Mouse (Mus musculus): ENCODE data around the gene Clp1.
A peak's percentile ranks its signal among the peaks of the same experiment; 100 is the strongest.

Gene Clp1

GRCm38 (mm10) chr2:84727172-84727858 is at the start of gene Clp1:
Gene Clp1, minus strand, starts transcription at chr2:84727350.
- DNase-seq (ENCODE audit: low spot score) = peak; percentile 98

GRCm38 (mm10) chr2:84775665-84776064 is 48.5 kb upstream of the Clp1 start:
- DNase-seq (ENCODE audit: low spot score) = no peak

- no peak for DNase-seq (ENCODE audit: low spot score)
Observed at GRCm38 (mm10) chr2:84775241-84775640, 48.1 kb upstream of the Clp1 start, which contains the start of gene Serping1. Gene Serping1, minus strand, starts transcription at chr2:84775444.

- DNase-seq (ENCODE audit: low spot score) = no peak
Observed at GRCm38 (mm10) chr2:84774751-84775150, 47.6 kb upstream of the Clp1 start.

- no peak for DNase-seq (ENCODE audit: low spot score)
Observed at GRCm38 (mm10) chr2:84773195-84773594, 46.0 kb upstream of the Clp1 start.

GRCm38 (mm10) chr2:84772454-84772853 is 45.3 kb upstream of the Clp1 start:
- peak; percentile 16 for DNase-seq (ENCODE audit: low spot score)

GRCm38 (mm10) chr2:84770501-84770900 is 43.4 kb upstream of the Clp1 start:
- no peak for DNase-seq (ENCODE audit: low spot score)

- no peak for DNase-seq (ENCODE audit: low spot score)
Observed at GRCm38 (mm10) chr2:84762818-84763217, 35.7 kb upstream of the Clp1 start.

GRCm38 (mm10) chr2:84762295-84762694 is 35.1 kb upstream of the Clp1 start:
- DNase-seq (ENCODE audit: low spot score) = no peak

GRCm38 (mm10) chr2:84761840-84762239 is 34.7 kb upstream of the Clp1 start:
- no peak for DNase-seq (ENCODE audit: low spot score)

GRCm38 (mm10) chr2:84761309-84761708 is 34.2 kb upstream of the Clp1 start:
- no peak for DNase-seq (ENCODE audit: low spot score)

GRCm38 (mm10) chr2:84760777-84761176 is 33.6 kb upstream of the Clp1 start:
- DNase-seq (ENCODE audit: low spot score) = no peak

- DNase-seq (ENCODE audit: low spot score) = peak; percentile 77
Observed at GRCm38 (mm10) chr2:84758542-84759127, 31.5 kb upstream of the Clp1 start.

GRCm38 (mm10) chr2:84757026-84757682 is 30.0 kb upstream of the Clp1 start:
- no peak for DNase-seq (ENCODE audit: low spot score)

GRCm38 (mm10) chr2:84756245-84756644 is 29.1 kb upstream of the Clp1 start:
- no peak for DNase-seq (ENCODE audit: low spot score)

- no peak for DNase-seq (ENCODE audit: low spot score)
Observed at GRCm38 (mm10) chr2:84750115-84750514, 23.0 kb upstream of the Clp1 start.

GRCm38 (mm10) chr2:84744126-84744525 is 17.0 kb upstream of the Clp1 start:
- DNase-seq (ENCODE audit: low spot score) = peak; percentile 65

- DNase-seq (ENCODE audit: low spot score) = peak; percentile 90
Observed at GRCm38 (mm10) chr2:84743561-84743960, 16.4 kb upstream of the Clp1 start, which contains the start of gene Gm19426. Gene Gm19426, minus strand, starts transcription at chr2:84743655.

GRCm38 (mm10) chr2:84742451-84743283 is 15.5 kb upstream of the Clp1 start:
- peak; percentile 41 for DNase-seq (ENCODE audit: low spot score)

GRCm38 (mm10) chr2:84741841-84742450 is 14.8 kb upstream of the Clp1 start:
- no peak for DNase-seq (ENCODE audit: low spot score)

- DNase-seq (ENCODE audit: low spot score) = peak; percentile 59
Observed at GRCm38 (mm10) chr2:84740608-84741333, 13.6 kb upstream of the Clp1 start.
